Mouse (Mus musculus) embryonic facial prominence, embryonic 15.5 days (tissue): ENCODE measurements at regions not wholly inside any gene's neighbourhood (a gene's known extent, or its start where the extent isn't known, plus 50 kb on each side); places are given as distances from the start of the nearest gene placed in this dataset.

Experiments
- ATAC-seq: fragments of 200-750 bp; cut with Nextera tagmentation; 2 replicates; pipeline ENCODE4 v1.8.0; 2017; ENCODE audit warnings: low read depth, moderate TSS enrichment; ENCODE audit not compliant: insufficient number of reproducible peaks, low FRiP score, low TSS enrichment
- H3K27ac ChIP-seq: fragments of 300-500 bp; sonication (generic); replicated peaks from 2 replicates; pipeline ENCODE4 v1.5.1; 2015; ENCODE audit warnings: mild to moderate bottlenecking, inconsistent platforms
- H3K27me3 ChIP-seq: fragments of 300-500 bp; sonication (generic); 2 replicates; pipeline ENCODE4 v1.6.1; 2015; ENCODE audit warnings: inconsistent platforms
- H3K36me3 ChIP-seq: fragments of 300-500 bp; sonication (generic); 2 replicates; pipeline ENCODE4 v1.6.1; 2015; ENCODE audit warnings: mild to moderate bottlenecking, inconsistent platforms
- H3K4me1 ChIP-seq: fragments of 300-500 bp; sonication (generic); 2 replicates; pipeline ENCODE4 v1.6.1; 2015; ENCODE audit warnings: inconsistent platforms
- H3K4me2 ChIP-seq: fragments of 300-500 bp; sonication (generic); replicated peaks from 2 replicates; pipeline ENCODE4 v1.6.1; 2015; ENCODE audit warnings: mild to moderate bottlenecking, inconsistent platforms
- H3K4me3 ChIP-seq: fragments of 300-500 bp; sonication (generic); replicated peaks from 2 replicates; pipeline ENCODE4 v1.5.1; 2015; ENCODE audit warnings: mild to moderate bottlenecking, inconsistent platforms
- H3K9ac ChIP-seq: fragments of 300-500 bp; sonication (generic); 2 replicates; pipeline ENCODE4 v1.6.1; 2015; ENCODE audit warnings: inconsistent platforms
- H3K9me3 ChIP-seq: fragments of 300-500 bp; sonication (generic); replicated peaks from 2 replicates; pipeline ENCODE4 v1.6.1; 2016; ENCODE audit warnings: inconsistent platforms
- WGBS: fragments of 180-500 bp; shearing (Covaris S2); methylation state at CpG from one replicate; pipeline ENCODE4 v1.1.7; 2015; 5-methylcytosine and 5-hydroxymethylcytosine counted together

DNA sequence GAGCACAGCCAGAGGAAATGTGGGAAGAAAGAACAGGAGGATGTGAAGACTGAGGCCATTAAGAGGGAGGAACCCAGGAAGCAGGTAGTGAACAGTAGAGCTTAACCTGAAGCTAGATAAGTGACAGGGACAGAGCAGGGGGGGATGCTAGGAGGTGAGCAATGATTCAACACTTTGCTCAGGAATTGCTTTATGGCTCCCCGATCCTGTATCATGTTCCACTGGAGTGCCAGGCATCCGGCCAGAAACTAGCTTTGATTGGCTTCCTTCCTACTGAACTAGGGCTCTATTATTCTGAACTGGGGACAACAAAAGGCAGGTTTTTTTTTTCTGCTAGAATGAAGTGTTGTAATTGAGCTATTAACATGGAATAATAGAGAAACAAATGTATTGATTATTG lies 493.1 kb upstream of the Fat3 start:
- no peak overlapping the region for H3K4me3 ChIP-seq
- no peaks in the 10 kb centered on the region for H3K36me3 ChIP-seq
- H3K9me3 ChIP-seq: no peaks in the 10 kb centered on the region
- no peak overlapping the region for H3K9ac ChIP-seq
- no peaks in the 10 kb centered on the region for H3K4me1 ChIP-seq
- no peak overlapping the region for H3K27ac ChIP-seq
- ATAC-seq: no peak
- WGBS: 48% methylated on average over 2 of the region's 2 CpGs
- H3K27me3 ChIP-seq: no peaks in the 10 kb centered on the region
- H3K4me2 ChIP-seq: no peak overlapping the region

DNA sequence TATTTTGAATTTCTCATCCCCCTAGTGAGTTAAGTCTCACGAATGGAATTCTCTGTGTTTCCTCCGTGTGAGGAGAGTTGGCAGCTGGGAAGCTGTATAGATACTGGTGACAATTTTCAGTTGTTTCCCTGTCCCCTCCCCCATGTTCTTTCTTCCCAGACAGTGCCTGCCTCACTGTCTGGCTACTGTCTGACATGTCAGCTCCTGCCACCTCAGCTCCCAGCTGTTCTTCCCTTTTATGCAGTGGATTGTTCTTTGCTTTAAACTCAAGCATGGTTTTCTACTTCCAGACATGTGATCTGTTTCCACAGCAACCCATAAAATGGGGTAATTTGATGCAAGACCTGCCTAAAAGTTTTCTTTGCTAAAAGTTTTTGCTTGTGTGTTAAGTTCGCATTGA lies 487.0 kb upstream of the Fat3 start:
- Histone ChIP-seq H3K9me3 (no peaks in the 10 kb centered on the region), H3K4me3 (no peak overlapping the region), H3K36me3 (no peaks in the 10 kb centered on the region), H3K4me1 (no peaks in the 10 kb centered on the region), H3K27me3 (no peaks in the 10 kb centered on the region), H3K9ac (no peak overlapping the region), H3K27ac (no peak overlapping the region), H3K4me2 (no peak overlapping the region)
- 15% methylated on average over 3 of the region's 3 CpGs for WGBS
- no peak for ATAC-seq

DNA sequence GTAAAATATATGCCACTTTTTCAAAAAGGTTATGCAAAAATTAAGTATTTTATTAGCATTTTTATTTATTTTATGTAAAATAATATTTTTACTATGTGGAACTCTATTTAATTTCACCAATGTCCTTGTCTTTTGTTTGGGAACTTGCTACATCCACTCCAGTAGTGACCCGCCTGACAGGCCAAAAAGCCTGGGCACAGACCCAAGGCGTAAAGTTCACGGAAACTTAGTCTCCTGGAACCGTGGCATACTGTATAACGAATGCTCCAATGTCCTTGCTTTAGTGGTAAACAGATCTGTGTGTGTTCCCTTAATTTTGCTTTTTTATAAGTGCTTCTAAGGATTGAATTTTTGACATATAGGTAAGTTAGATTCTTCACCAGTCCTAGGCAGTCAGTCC lies 476.2 kb upstream of the Fat3 start:
- Histone ChIP-seq H3K4me2 (no peak overlapping the region), H3K27ac (no peak overlapping the region), H3K4me3 (no peak overlapping the region), H3K36me3 (no peaks in the 10 kb centered on the region), H3K9ac (no peak overlapping the region), H3K27me3 (no peaks in the 10 kb centered on the region), H3K9me3 (no peaks in the 10 kb centered on the region), H3K4me1 (no peaks in the 10 kb centered on the region)
- 87% methylated on average over 5 of the region's 5 CpGs for WGBS
- ATAC-seq: no peak

DNA sequence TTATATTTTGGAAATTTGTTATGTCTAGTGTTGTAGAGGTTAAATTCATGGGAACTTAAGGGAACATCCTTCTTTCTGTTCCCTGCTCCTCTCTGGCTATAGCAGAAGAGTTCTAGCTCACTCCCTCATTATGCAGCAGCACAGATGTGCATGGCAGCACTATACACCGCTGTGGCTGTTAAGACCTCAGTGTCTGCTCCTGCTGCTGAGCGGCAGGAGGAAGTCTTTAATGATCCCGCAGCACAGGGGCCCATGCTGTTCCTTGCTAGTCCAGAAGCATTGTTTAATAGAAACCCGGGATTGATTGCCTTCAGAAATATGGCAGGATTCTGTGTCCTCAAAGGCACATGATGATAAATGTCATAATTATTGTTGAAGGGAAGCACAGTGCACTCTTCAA lies 469.3 kb upstream of the Fat3 start:
- H3K27ac ChIP-seq: no peak overlapping the region
- H3K9me3 ChIP-seq: no peaks in the 10 kb centered on the region
- H3K4me1 ChIP-seq: no peaks in the 10 kb centered on the region
- no peaks in the 10 kb centered on the region for H3K36me3 ChIP-seq
- no peak overlapping the region for H3K9ac ChIP-seq
- 54% methylated on average over 4 of the region's 4 CpGs for WGBS
- H3K4me3 ChIP-seq: no peak overlapping the region
- H3K27me3 ChIP-seq: no peaks in the 10 kb centered on the region
- no peak overlapping the region for H3K4me2 ChIP-seq
- ATAC-seq: no peak

DNA sequence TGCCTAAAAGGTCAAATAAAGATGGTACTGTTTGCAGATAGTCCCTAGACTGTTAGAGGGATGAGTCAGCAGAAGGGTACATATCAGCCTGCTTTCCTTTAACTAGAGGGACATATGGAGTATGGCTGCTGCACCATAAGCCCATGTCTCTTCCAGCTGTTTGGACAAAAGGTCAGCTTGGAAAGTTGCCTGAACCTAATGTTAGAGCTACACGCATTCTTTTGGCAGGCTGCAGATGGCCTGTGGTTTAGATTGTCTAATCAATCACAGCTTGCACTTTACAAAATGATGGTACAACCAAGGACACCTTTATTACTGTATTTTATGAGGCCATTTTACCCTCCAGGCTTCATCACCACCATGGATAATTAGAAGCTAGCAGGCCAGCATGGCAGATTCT lies 432.5 kb upstream of the Fat3 start:
- H3K4me2 ChIP-seq: no peak overlapping the region
- H3K9ac ChIP-seq: no peak overlapping the region
- H3K27me3 ChIP-seq: no peaks in the 10 kb centered on the region
- no peaks in the 10 kb centered on the region for H3K9me3 ChIP-seq
- 33% methylated on average over 1 of the region's 1 CpGs for WGBS
- ATAC-seq: no peak
- no peak overlapping the region for H3K4me3 ChIP-seq
- H3K4me1 ChIP-seq: no peaks in the 10 kb centered on the region
- no peaks in the 10 kb centered on the region for H3K36me3 ChIP-seq
- H3K27ac ChIP-seq: no peak overlapping the region

DNA sequence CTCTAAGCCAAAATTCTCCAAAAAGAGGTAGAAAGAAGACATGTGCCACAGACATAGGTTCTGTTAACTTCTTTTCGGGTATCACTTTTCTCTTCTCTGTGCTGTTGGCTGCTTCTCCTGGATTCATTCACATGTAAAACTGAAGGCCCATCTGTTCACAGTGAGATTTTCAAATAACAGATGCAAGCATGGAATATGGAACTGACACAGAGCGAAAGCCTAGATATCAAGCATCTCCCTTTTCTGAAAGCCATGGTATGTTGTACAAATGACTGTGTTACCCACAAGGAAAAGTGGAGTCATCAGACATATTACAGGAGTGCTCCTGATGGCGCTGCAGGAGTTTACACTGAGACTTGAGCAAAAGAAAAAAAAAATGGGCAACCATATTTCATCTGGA lies 430.5 kb upstream of the Fat3 start:
- no peaks in the 10 kb centered on the region for H3K27me3 ChIP-seq
- no peak overlapping the region for H3K4me3 ChIP-seq
- no peak overlapping the region for H3K27ac ChIP-seq
- H3K36me3 ChIP-seq: no peaks in the 10 kb centered on the region
- WGBS: 82% methylated on average over 3 of the region's 3 CpGs
- ATAC-seq: no peak
- no peaks in the 10 kb centered on the region for H3K9me3 ChIP-seq
- H3K4me2 ChIP-seq: no peak overlapping the region
- no peaks in the 10 kb centered on the region for H3K4me1 ChIP-seq
- no peak overlapping the region for H3K9ac ChIP-seq

DNA sequence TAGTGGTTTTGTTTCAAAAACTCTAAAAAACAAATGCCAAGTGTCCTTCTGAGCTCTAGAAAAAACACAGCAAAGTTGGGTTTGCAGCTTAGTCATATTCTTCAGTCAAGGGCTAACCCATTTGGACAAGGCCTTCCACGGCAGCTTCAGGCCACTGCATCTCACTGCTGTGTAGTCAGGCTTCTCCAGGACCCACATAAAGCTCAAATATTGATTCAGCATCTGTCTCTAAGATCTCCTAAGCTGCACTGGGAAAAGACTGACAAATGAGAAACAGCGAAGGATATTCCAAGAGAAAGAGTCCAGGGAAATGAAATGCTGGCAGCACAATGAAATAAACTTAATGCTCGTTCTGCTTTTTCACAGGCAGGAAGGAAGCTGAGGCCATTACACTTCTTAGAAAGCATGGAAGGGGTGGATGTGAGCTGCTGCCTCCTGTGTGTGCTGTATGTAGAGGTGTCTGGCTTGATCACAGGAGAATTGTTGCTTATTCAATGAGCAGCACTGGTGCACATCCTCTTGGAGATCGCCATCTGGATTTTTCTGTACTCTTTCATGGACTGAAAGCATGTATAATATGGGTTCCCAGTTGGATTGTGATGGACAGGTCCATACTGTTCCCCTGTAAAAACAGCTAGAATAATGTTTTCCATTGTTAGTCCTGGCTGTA lies 425.4 kb upstream of the Fat3 start:
- no peaks in the 10 kb centered on the region for H3K9me3 ChIP-seq
- peak; percentile 34; the same call in 1 of the 2 replicates for ATAC-seq
- no peak overlapping the region for H3K9ac ChIP-seq
- H3K27ac ChIP-seq: no peak overlapping the region
- H3K4me3 ChIP-seq: no peak overlapping the region
- WGBS: 64% methylated on average over 4 of the region's 4 CpGs
- no peaks in the 10 kb centered on the region for H3K27me3 ChIP-seq
- no peak overlapping the region for H3K4me2 ChIP-seq
- H3K4me1 ChIP-seq: no peaks in the 10 kb centered on the region
- H3K36me3 ChIP-seq: no peaks in the 10 kb centered on the region

DNA sequence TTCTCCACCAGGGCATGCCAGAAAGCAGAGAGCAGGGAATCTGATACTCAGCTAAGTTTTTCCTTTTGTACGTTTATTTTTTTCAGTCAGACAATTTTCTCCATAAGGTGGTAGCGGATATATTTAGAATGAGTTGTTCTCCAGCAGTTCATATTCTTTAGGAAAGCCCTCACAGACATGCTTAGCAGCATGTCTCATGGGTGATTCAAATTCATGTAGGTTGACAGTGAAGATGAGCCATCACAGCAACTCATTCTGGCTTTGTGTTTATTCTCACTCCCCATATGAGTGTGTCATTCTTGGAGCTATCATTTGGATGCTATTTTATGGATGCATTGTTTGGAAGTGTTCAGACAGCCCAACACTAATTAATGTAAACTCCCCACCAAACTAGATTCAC lies 424.2 kb upstream of the Fat3 start:
- Histone ChIP-seq H3K9ac (no peak overlapping the region), H3K4me1 (no peaks in the 10 kb centered on the region), H3K27me3 (no peaks in the 10 kb centered on the region), H3K4me3 (no peak overlapping the region), H3K4me2 (no peak overlapping the region), H3K36me3 (no peaks in the 10 kb centered on the region), H3K27ac (no peak overlapping the region), H3K9me3 (no peaks in the 10 kb centered on the region)
- no peak for ATAC-seq
- 46% methylated on average over 2 of the region's 2 CpGs for WGBS

DNA sequence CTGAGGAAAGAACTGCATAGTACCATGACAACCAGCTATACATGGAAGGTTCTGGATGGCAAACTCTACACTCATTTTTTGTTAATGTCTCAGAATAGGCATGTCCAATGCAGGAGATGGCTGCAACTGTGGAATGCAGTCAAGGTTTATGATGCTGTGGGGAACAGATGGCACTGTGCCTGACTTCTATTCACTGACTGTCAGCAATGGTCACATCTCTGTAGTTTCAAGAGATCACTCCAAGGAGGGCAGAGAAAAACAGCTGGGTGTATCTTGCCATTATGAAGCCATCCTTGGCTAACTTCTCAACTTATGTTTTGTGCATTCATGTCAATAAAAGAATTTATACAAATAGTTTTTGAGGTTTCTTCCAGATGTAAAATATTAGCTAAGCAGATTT lies 405.1 kb upstream of the Fat3 start:
- Histone ChIP-seq H3K36me3 (no peaks in the 10 kb centered on the region), H3K27me3 (no peaks in the 10 kb centered on the region), H3K9me3 (no peaks in the 10 kb centered on the region), H3K4me1 (no peaks in the 10 kb centered on the region), H3K4me3 (no peak overlapping the region), H3K27ac (no peak overlapping the region), H3K9ac (no peak overlapping the region), H3K4me2 (no peak overlapping the region)
- ATAC-seq: peak; percentile 73; the same call in 1 of the 2 replicates

DNA sequence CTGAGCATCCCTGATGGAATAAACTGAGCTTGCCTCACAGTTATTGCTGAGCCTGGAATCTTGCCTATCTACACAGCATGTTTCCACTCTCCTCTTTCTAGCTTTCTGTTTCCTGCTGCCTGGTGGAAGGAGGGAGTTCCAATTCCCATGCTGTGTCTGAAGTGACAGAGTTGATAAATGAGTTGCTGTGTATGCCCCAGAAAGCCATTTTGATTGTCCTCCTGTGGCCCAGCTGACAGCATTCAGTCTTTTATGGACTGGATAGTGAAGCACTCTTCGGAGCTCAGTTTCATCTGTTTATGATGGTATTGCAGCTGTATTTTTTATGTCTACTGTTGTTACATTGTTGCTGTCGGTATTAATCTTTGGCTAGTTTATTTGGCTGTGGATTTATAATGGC lies 398.0 kb upstream of the Fat3 start:
- no peak overlapping the region for H3K27ac ChIP-seq

DNA sequence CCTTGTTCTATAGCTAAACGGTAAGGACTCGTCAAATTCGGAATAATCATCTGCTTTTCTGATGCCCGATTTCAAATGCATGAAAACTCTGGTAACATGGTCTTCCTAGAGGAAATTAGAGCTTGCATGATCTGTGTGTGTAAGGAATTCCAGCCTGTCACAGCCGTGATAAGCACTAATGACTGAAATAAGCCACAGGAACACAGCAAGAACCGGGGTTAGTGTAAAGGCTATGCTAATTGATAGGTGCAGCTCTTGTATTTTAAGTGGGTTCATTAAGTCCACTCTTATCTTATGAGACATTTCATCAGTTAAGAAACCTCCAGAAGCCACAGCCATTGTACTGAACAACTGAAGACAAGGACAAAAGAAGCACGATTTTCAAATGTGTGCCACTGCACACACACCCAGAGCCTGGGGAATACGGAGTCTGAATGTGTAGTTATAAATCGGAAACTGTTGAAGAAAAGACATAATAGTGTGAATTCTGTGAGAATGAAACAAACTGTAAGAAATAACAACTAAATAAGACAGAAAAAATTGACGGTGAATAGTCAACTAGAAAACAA lies 351.5 kb upstream of the Fat3 start:
- 76% methylated on average over 10 of the region's 10 CpGs for WGBS
- no peak for ATAC-seq
- H3K9me3 ChIP-seq: no peaks in the 10 kb centered on the region
- no peak overlapping the region for H3K9ac ChIP-seq
- H3K27ac ChIP-seq: no peak overlapping the region
- no peaks in the 10 kb centered on the region for H3K36me3 ChIP-seq
- H3K4me2 ChIP-seq: no peak overlapping the region
- H3K4me1 ChIP-seq: no peaks in the 10 kb centered on the region
- no peaks in the 10 kb centered on the region for H3K27me3 ChIP-seq
- H3K4me3 ChIP-seq: no peak overlapping the region

More for the DNA sequence above, 398.0 kb upstream of the Fat3 start:
- H3K9me3 ChIP-seq: no peaks in the 10 kb centered on the region
- 72% methylated on average over 2 of the region's 2 CpGs for WGBS
- H3K9ac ChIP-seq: no peak overlapping the region
- H3K4me3 ChIP-seq: no peak overlapping the region
- ATAC-seq: no peak
- no peaks in the 10 kb centered on the region for H3K27me3 ChIP-seq
- H3K4me2 ChIP-seq: no peak overlapping the region
- H3K4me1 ChIP-seq: no peaks in the 10 kb centered on the region
- H3K36me3 ChIP-seq: no peaks in the 10 kb centered on the region

DNA sequence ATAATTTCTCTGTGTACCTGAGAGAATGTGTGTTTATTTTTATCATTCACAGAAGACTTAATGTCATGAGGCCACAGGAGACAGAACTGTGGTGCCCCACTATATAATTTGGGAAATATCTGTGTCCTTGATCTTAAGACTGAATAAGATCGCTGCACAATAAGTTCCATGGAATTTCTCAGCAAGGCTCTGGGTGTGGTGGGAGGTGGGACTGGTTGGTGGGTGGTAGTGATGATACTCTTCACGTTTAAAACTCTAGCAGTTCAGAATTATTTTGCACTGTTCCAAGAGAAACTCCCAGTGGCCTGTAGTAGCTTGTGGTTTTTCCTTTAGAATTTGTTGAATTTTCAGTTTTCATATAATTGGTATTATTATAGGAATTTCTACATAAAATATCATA lies 307.4 kb upstream of the Fat3 start:
- Histone ChIP-seq H3K4me3 (no peak overlapping the region), H3K9ac (no peak overlapping the region), H3K4me2 (no peak overlapping the region), H3K36me3 (no peaks in the 10 kb centered on the region), H3K27me3 (no peaks in the 10 kb centered on the region), H3K27ac (no peak overlapping the region), H3K9me3 (no peaks in the 10 kb centered on the region), H3K4me1 (no peaks in the 10 kb centered on the region)
- ATAC-seq: no peak
- 66% methylated on average over 2 of the region's 2 CpGs for WGBS
